Mouse (Mus musculus): ENCODE measurements at regions not wholly inside any gene's neighbourhood (a gene's known extent, or its start where the extent isn't known, plus 50 kb on each side); places are given as distances from the start of the nearest gene placed in this dataset.
A peak's percentile ranks its signal among the peaks of the same experiment; 100 is the strongest.

DNA sequence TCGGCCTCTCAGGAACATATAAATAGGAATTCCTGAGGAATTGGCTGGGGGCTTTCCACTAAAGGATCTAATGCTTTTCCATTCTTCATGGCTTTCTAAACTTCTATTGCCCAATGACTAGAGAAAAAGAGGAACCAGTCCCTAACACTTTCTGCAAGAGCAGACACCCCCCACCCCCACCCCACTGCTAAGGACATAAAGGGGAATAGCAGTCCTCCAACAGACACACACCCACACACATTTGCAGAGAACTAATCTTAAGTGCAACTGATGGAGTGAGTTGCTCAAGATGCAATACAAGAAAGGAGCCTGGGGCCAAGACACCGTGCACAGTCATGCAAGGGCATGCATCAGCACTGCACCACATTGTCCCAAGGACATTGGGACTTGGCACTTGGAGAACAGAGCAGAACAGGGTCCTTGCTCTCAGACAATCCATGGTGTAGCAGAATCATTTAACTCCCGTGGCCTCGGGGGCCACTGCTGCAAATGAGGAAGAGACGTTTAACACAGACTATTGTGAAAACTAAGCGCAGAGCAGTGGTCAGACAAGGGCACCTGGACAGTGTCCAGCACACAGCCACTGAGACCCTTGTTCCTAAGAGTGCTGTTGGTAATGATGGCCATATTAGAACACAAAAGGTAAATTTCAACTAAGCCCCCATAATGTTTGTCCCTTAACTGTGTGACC lies 161.1 kb downstream of the Xpnpep1 start:
- no peak for DNase-seq (ENCODE audit: low spot score)

DNA sequence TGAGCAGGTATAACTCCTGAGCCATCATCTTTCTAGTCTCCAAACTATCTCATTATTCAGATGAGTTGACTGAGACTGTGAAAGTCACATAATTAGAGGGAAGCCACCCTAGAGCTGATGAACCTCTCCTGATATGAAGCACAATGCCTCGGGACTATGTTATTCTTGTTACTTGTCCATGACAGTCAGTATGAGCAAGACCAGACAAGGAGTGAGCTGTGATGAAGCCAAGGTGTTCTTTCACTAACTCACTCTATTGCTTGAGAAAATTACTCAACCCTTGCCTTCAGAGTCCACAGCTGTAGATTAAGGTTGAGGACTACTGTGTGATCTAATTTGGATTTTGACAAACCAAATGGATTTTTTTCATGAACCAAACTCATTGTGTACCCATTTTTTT lies 173.4 kb downstream of the Xpnpep1 start:
- no peak for DNase-seq (ENCODE audit: low spot score)

DNA sequence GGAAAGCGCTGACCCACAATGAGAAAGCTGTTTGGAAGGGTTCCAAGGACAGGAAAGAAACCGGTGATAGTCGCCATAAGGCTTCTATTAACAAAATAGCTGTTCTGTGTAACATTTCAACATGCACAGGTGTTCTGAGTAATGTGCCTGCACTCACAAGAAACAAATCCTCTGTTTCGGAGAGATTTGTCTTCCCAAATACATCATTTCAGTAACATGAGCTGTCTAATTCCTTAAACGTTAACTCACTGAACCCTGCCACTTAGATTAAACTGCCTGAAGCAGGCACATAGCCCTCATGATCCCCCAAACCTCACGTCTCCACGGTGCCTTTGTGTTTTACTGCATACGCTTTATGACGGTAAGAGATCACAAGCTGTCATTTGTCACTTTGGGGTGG lies 178.4 kb downstream of the Xpnpep1 start:
- DNase-seq (ENCODE audit: low spot score), result no peak

DNA sequence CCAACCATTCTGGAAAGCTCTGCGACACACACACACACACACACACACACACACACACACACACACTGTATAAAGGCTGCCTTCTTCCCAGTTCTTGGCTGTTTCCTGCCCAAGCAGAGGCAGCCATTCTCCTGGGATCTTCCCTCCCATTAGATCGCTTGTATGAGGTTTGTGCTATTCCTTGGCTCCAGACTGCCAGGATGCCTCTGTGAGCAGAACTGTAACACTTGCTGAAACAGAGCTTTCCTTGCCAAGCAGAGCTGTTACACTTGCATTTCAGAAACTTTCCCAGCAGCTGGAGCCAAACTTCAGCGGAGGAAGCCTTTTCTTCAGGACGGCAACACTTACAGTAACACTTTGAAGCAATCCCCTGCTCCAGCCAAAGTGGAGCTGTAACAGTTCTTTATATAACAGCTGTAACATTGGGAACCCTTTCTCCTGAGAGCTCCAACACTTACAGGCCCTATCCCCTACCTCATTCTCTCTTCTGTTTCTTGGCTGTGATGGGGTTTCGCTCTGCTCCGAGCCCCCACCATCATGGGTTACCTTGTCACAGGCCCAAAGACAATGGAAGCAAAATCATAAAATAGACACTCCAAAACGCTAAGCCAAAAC lies 185.8 kb downstream of the Xpnpep1 start:
- DNase-seq (ENCODE audit: low spot score), result peak; percentile 1

DNA sequence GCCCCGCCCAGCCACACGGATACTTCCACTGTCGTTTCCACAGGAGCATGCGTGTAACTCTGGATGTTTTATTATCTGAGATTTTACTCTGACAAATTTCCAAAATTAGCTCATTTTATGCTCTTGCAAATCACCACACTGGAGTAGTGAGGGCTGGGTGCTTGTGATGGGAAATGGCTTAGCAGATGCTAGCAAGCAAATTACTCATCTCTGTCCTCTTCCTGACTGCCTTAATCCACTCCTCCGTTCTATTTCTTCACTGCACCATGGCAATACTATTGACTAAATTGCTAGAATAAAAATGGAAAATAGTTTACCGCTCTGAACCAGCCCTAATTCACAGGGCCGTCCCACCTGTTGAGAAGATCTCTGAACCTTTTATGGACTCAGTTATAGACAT lies 223.8 kb downstream of the Xpnpep1 start:
- no peak for DNase-seq (ENCODE audit: low spot score)

DNA sequence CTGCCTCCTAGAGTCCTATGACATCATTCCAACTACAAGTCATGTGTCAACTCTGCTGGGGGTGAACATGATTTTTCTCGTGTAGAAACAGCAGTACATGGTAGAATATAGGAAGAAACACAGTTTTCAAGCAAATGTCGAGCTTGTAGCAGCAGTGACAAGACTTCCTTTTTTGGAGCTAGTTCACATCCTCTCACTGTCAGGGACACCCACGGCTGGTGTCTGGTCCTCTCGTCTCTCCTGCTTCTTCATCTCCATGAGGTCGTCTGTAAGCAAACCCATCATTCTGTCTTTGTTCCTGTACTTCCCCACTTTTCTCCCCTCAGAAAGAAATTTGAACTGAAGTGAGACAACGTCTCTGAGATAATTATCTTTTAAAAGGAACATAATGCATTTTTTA lies 228.0 kb downstream of the Xpnpep1 start:
- no peak for DNase-seq (ENCODE audit: low spot score)

DNA sequence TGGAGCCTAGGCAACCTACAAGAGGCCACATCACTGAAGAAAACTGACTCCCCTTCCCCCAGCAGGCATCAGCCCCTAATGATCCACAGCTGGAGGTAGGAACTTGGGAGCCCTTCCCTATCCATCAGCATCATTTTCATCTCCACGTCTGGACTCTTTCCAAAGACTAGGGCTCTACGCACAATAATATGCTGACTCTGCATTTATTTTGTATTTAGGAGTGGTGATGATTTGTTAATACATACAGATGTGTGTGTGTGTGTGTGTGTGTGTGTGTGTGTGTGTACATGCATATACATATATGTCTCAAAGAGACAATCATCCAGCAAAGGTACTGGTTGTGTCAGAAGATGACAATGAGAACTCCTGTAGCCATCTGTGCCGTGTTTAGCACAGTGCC lies 251.2 kb downstream of the Xpnpep1 start:
- no peak for DNase-seq (ENCODE audit: low spot score)

DNA sequence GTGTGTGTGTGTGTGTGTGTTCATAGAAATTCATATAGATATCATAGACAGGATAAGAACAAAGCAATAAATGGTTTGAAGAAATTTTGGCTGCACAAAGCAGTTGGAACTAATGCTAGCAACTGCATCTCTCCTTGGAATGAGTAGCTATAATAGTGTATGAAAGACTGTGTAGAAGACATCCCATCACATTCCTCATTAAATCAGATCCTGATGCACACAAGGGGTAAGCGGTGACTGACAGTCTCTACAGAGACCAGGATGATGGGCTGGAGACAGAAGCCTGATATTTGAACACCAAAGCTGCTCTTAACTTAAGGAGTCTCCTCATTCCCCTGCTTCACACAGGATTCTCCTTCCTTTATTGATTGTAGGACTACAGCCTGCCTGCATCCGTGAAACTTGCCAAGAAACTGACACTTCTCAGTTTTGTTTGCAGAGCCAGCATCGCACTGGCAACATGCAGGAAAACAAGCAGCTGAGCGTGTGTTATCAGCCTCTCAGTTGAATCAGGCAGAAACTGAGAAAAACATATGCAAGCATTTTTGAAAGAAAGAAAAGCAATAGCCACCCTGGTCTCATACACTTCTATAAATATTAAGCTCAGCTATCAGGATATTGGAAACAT lies 271.1 kb downstream of the Xpnpep1 start:
- no peak for DNase-seq (ENCODE audit: low spot score)

DNA sequence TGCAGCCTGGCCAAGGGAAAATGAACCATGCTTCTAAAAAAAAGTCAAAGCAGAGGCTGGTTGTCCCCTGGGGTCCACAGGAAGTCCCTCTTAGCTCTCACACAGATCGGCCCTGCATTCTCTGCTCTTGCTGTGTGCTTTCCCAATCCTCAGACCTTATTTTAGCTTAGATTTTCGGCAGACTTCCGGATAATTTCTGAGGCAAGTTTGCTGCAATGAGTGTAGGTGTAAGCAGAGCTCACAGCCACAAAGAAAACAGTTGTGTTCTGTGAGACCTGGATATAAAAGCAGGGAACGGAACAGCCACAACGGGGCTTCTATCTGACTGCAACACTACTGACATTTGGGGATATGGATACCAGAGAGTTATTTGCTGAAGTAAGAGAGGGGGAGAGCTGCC lies 271.9 kb downstream of the Xpnpep1 start:
- no peak for DNase-seq (ENCODE audit: low spot score)

DNA sequence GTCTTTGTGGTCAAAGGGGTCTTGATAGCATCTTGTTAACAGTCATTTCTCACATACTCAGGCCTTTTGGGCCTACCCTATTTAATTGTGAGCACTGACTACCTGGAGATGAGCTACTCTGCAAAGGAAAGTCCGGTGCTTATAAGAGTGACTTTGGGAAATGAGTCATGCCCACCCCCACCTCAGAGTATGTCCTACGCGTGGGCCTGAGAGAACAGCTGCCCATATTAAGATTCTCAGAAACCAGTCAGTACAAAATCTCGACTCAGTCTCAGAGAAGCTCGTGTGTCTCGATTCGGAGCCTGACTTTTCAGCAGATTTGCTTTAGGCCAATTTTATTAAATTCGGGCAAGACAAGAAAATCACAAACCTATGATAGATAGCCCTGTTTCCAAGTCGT lies 301.1 kb downstream of the Xpnpep1 start:
- no peak for DNase-seq (ENCODE audit: low spot score)

DNA sequence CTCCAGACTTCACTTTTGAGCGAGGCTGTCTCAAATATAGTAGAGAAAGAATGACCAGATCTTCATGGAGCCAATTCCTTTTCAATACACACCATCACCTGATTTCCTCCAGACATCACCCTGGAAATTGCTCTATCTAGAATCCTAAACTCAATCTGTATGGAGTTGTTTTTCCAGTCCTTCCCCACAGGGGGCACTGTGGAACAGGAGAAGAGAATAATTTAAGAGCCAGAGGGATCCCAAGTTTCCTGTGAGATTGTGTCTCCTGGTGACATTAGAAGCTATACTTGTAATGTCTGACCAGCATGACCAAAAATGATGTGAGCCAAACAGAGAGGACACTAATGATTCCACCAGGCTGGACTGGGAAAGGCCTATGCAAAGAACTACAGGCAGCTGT lies 318.2 kb downstream of the Xpnpep1 start:
- no peak for DNase-seq (ENCODE audit: low spot score)

DNA sequence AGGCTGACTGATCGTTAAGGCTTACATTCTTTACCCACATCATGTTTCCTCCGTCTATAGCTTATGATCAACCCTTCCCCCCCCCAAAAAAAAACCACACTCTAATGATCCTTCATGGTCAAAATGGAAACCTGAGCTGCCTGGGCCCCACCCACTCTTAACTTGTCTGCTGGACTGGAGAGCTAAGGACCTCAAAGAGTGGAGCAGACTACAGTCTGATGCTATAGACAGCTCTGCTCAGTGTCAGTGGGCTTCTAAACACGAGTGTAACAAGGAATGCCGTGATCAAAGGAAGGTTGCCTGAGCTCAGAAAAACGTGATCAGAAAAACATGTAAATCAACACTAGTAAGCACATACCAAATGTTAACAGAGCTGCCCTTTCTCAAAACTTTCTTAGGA lies 324.7 kb downstream of the Xpnpep1 start:
- no peak for DNase-seq (ENCODE audit: low spot score)

DNA sequence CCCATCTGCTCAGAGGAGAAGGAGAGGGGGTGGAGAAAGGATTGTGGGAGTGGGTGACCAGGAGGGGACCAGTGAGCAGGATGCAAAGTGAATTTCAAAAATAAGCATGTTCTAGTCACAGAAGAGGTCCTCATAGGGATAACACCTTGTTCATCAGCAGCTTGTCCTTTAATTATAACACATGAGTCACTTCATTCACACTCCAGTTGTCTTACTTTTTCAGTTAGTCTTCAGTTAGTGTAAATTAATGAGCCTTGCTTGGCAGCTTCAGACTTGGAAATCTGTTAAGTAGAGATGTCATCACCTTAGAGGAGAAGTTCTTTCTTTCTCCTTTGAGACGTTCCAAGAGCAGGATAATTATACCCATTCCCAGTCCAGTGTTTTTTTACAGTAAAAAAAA lies 332.3 kb downstream of the Xpnpep1 start:
- no peak for DNase-seq (ENCODE audit: low spot score)

DNA sequence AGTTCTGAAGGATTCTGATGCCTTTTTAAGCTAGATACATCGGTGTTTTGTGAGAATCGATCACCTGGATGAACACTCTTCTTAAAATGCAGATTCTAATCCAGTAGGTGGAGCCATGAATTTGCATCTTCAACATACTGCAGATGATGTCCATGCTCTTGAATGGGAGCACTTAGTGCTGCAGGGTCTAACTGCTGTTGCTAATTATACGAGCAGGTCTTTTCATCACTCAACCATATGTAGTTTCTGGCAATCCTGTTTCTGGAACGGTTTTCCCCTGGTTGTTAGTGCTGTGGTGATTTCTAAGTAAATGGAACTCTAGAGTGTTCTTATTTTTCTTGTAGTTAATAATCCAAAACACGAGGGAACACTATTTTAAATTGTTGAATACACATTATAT lies 379.0 kb downstream of the Xpnpep1 start:
- DNase-seq (ENCODE audit: low spot score), result no peak

DNA sequence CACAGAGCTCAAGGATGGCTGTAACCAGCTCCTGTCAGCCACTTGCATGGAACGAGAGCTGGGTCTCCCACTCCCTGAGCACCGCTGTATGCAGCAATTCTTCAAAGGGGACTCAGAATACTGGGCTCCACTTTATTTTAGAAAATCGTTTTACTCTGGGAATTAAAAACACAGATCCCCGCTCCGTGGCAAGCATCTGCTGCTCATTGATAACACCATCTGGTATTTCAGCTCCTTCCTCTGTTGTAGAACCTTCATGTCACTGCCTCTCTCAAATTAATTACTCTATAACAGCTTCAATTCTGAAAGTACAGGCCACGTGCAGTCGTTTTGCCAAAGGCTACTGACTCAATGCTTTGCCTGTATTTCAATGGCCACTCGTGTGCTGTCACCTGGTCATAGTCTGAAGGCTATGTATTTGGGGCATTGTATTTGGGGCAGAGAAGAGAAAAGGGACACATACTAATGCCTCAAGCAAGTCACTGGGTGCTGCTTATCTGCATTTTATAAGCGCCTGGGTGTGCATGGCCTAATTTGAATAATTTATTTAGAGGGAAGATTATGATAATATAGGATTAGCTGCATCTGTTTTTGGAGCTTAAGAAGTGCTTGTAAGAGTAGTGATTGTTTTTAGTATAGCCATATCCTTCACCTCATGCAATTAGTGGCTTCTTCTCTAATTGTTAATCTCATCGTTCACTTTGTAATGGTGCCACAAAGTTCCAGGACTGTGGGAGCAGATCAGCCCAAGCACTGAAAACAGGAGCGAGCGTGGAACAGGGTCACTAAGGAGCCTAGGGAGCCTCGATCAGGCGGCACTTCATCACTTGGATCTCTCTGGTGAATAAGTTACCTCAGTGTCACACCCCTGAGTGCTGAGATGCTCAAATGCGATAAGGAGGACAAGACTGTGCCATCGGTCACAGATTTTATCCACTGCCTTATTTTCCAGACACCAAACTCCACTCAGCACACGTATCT lies 383.3 kb downstream of the Ins1 start:
- DNase-seq (ENCODE audit: low spot score), result no peak

DNA sequence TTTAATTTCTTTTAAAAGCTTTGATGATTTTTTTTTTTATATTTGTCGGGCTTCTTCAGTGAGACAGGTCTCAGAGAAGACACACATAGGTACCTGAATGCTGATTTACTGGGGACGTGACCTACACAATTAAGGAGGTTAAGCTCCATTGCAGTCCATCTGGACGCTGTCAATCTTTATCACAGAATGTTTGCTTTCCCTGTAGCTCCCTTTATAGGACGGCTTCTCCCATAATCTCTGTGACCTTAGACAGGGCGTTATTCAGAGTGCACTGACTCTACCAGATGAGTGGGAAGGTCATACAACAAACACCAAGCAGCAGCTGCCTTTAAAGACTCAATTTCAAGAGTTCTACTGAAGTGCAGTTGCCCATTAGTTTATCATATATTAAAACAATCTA lies 376.1 kb downstream of the Ins1 start:
- DNase-seq (ENCODE audit: low spot score), result no peak

DNA sequence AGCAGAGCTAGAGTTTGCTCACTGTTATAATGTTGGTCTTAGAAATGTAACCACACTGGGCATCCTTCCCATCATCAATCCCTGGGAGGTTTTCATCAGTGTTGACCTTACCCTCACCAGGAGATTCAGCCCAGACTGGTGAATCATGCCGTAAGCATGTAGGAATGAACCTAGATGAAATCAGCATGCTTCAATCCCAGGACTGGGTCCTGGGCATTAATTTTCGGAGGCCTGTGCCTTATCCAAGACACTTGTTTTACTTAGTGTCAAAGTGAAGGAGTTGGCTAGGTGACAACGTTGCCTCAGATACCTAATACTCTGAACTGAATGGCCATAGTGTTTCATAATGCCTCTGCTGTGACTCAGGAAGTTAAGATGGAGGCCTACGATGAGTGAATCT lies 368.4 kb downstream of the Ins1 start:
- no peak for DNase-seq (ENCODE audit: low spot score)

DNA sequence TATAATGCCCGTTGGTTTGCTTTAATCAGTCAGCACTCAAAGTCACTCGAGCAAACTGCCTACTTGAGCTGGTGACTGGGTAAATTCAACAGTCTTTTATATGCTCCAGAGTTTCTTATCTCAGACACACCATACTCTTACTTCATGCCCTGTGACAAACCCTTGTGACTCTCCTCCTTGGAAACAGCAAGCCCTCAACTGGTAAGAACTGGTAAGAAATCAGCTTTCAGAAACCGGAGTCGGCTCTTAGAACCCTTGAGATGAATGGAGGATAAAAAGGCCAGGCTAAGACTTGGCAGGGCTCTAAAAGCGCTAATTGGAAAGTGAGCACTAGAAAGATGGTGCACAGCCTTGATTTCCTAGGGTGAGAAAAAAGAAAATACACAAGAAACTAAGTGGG lies 360.2 kb downstream of the Ins1 start:
- DNase-seq (ENCODE audit: low spot score), result peak; percentile 41

DNA sequence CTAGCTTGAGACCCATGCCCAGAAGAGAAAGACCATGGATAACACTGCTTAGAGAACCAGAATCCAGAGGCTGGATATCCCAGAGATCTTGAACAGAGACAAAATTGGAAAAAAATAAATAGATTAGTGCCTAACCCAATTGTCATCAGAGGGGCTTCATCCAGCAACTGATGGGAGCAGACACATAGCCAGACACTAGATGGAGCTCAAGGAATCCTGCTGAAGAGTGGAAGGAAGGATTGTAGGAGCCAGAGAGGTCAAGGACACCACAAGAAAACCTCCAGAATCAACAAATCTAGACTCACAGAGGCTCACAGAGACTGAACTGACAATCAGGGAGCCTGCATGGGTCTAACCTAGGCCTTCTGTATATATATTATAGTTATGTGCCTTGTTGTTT lies 359.4 kb downstream of the Ins1 start:
- DNase-seq (ENCODE audit: low spot score), result no peak

DNA sequence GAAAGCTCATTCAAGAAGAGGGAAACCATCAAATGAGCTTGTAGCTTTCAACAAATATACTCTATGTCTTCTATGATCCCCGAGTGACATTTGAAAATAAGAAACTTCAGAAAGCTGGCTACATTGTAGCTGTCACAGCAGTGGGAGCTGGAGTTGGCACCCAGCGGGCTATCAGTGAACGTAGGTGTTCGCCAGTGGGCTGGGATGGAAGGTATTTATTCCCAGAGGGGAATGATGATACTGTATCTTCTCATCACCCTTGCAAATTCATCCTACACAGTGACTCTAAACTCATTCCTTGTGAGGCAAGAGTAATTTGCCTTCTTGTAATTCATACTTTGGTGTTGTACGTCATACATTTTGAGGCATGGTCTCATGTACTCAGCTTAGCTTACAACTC lies 349.3 kb downstream of the Ins1 start:
- no peak for DNase-seq (ENCODE audit: low spot score)

DNA sequence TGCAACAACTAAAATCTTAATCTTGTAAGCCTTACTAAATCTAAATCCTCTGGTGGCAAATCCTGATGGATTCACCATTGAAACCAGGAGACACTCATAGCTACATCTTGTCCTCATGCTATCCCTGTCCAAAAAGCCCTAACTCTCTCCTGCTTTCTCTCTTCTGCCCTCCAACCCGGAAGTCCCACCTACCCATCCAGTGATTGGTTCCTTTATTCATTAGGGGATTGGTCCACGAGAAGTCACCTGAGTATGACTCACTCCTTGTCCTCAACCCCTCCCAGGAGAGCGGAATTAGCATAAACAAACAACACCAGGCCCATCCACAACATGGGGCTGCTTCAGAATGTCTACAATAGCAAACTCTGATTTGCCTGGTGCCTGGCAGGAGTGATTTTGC lies 342.8 kb downstream of the Ins1 start:
- no peak for DNase-seq (ENCODE audit: low spot score)

DNA sequence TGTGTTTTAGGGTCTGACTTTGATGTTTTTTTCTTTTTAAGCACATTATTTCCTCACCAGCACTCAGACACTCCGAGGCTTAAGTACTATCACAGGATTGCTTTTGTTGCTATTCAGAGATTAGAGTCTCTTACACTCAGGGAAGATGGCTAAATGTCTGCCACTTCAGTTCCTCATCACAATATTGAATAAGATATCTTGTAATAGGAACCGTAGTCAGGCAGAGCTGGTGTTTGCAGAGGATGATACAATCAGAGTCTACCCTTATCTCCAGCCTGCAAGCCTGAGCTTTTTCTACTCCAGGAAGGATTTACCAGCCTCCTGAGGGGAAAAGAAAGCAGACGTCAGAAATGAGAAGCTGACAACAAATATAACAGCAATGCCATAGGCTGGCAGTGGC lies 336.3 kb downstream of the Ins1 start:
- no peak for DNase-seq (ENCODE audit: low spot score)

DNA sequence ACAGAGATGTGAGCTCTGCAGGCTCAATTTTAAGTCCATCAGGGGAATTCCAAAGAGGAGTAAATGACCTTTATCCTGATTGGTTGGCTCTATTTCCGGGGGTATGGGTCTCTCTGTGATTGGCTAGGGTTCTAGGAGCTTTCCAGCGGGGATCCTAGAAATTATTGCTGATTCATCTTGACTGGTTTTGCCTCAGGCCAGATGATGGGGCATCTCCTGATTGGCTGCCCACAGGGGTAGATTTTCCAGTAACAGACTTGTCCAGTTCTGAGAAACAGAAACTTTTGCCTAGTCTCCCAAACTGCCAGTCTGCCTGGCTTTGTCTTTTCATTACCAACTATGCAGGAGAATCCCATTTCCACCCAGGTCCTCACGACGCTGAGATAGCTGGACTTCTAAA lies 301.3 kb downstream of the Ins1 start:
- DNase-seq (ENCODE audit: low spot score), result no peak

Data from lung, postnatal 25 days (tissue).